Mouse (Mus musculus) cerebellum, postnatal 14 days (tissue): ENCODE results near the gene Shank1.

Experiments used
- DNase-seq, 2 experiments: peaks; one replicate each; pipeline ENCODE4 v3.0.0; 2021; ENCODE audit warnings: mixed read lengths in 2 of 2

The Shank1 gene

DNA sequence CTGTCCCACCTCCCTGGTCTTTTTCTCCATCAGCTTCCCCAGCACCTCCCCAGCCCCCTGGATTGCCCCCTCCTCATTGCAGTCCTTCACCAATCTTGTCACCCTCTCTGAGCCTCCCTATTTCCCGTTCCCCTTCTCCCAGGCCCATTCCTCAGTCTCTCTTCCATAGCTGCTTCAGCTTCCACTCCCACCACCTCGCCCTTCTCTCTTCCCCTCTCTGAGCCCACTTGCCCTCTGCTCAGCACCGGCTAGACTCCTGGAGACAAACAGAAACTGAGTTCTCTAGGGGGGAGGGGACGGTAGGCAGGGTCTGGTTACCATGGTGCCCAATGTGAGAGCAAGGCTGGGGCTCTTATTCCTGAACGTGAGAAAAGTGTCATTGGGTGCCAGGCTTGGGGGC is 64.7 kb downstream of the Shank1 start:
- peak in 1 of 2 experiments; percentile 28 for DNase-seq

GRCm38 (mm10) chr7:44375207-44375606 is 65.2 kb downstream of the Shank1 start:
- peak in 1 of 2 experiments; percentile 13 for DNase-seq

- DNase-seq: peak in 1 of 2 experiments; percentile 10
Observed at GRCm38 (mm10) chr7:44375793-44376192, 65.7 kb downstream of the Shank1 start.

DNA sequence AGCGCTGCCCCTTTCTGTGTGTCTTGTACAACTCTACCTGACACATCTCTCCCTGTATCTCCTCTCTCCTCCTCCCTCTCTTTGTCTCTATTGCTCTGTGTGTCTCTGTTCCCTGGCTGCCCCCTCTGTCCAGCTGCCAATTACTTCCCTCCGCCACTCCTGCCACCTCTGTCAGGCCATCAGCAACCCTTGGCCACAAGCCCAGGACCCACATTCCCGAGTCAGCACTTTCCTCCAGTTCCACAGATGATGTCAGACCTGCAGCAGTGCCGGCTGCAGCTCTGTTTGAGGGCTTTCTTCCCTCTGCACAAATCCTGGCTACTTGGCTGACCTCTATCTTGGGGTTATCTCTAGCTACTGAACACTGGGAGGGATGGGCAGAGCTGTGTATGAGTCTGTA is 68.2 kb downstream of the Shank1 start:
- DNase-seq: peak; percentile 26 to 50

GRCm38 (mm10) chr7:44382541-44382940 is 72.5 kb downstream of the Shank1 start:
- DNase-seq: peak; percentile 56 to 63

GRCm38 (mm10) chr7:44383980-44384715 is 74.1 kb downstream of the Shank1 start, which contains the start of gene Syt3:
Gene Syt3, plus strand, starts transcription at chr7:44384102.
- DNase-seq: peak; percentile 87 to 92

DNA sequence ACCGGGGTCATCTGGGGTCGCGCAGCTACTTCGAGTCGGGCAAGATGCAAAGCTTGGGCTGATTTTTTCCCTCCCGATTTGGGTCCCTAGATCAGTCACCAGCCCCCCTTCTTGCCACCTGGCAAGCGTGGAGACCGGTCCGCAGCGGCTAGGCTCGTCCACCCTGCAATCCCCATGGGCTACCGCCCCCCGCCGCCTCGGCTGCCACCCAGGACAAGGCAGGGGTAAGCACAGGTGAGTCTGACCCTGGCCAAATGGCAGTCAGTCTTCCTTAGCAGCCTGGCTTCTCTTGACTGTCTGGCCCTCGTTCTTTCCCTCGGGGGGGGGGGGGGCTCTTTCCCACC is 74.6 kb downstream of the Shank1 start:
- no peak for DNase-seq

- DNase-seq: no peak
Observed at GRCm38 (mm10) chr7:44385720-44386119, 75.7 kb downstream of the Shank1 start, which contains the start of gene 1700008O03Rik. Gene 1700008O03Rik, minus strand, starts transcription at chr7:44385820.

DNA sequence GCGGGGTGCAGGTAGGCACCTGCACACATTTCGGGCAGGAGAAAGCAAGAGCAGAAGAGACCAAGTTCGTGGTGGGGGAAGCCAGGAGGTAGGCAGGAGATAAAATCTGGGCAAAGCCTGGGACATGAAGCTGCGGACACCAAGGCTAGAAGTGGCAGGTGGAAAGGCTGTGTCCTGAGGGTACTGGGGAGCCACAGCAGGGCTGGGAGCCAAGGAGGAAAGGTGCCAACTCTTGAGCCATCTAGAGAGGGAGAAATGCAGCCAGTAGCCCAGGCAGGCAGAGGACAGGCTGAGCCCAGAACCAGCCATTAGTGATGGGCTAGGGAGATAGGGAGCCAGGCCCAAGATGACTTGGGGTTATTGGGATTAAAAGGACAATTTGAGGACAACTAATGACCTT is 81.8 kb downstream of the Shank1 start:
- peak; percentile 97 for DNase-seq

GRCm38 (mm10) chr7:44392341-44392740 is 82.3 kb downstream of the Shank1 start:
- peak; percentile 27 to 31 for DNase-seq

DNA sequence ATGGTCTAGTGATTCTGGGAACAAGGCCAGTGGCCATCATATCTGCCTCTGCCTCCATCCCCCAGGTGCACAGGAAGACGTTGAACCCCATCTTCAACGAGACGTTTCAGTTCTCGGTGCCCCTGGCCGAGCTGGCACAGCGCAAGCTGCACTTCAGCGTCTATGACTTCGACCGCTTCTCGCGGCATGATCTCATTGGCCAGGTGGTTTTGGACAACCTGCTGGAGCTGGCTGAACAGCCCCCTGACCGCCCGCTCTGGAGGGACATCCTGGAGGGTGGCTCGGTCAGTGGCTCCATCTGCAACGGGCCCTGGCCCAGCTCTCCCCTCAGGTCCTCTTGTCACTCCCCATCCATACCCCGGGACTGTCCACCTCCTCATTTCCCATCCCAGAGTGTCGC is 83.2 kb downstream of the Shank1 start:
- peak; percentile 31 to 32 for DNase-seq

DNA sequence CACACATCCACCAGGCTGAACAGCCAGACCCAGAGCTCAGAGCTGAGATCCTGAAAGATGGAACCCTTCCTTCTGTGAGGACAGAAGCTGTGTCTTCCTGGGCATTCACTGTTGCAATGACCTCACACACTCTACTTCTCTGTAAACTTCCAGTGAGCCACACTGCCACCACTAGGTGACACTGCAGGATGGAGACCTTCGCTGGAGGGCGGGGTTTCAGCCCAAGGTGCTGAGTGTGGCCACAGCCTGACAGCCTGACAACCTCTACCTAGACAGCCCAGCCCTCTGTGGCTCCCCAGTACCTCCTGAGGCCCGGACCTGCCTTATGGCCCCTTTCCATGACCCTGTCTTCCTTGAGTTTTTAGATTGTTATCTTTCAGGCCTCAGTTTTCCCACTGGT is 88.5 kb downstream of the Shank1 start:
- DNase-seq: peak; percentile 75 to 82

DNA sequence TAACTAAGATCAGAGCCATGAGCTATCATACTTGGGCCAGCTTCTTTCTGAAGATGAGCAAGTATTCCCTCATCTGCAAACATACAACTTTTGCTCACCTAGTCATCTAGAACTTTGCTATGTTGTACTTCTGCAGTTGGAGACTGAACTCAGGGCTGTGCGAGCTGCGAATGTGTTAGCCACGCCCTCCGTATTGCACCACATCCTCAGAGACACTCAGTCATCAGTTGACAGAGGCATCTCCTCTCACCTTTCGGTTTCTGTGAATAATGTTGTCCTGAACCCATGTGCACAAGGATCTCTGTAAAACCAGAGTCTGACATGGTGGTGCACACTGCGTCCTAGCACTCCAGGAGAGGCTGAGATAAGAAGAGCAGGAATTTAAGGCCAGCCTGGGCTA is 91.6 kb downstream of the Shank1 start:
- DNase-seq: no peak

DNA sequence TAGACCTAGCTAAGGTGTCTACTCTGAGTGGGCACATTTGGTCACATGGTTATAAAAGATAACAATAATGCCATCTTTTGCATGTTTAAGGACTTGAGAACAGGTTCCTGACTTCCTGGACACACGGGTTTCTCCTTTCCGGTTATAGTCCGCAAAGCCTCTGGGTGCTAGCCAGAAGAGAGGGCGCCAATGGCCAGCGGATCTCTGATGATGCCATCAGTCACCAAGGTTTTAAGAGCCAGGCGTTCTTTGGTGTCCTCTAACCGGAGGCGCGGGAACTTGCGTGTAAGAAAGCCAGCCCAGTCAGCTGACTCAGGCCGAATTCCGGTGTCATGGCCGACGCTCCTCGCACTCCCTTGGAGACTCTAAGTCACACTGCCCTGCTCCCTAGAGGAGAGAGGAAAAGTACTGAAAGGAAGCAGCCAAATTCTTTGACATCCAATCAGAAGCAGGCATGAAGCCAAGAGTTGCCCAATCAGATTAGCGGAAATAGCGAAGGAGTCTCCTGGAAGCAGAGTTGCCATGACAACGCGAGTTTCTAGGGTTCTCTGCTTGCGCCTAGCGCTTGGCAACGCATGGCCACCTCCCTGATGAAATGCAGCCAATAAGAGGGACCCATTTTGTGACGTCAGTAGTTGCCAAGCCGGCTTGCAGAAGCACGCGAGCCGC is 95.4 kb downstream of the Shank1 start:
- DNase-seq: peak; percentile 97

GRCm38 (mm10) chr7:44406015-44406355 is 95.9 kb downstream of the Shank1 start:
- DNase-seq: no peak
